Mouse (Mus musculus) heart, postnatal 0 days (tissue): Measurements from ENCODE around the gene Rnase2b. TPM values are rescaled to one million over a fixed set of nuclear protein-coding genes. Genes with fewer than 3 reads are reported as not detected.
"Not testable (repeated sequence)": the region's sequence is repeated elsewhere in the genome, so short reads cannot be mapped to it uniquely, and the experiment has no call there.

ENCODE experiments used
- ATAC-seq: fragments of 200-750 bp; cut with Nextera tagmentation; 2 replicates; pipeline ENCODE4 v1.8.0; 2017; ENCODE audit warnings: low read depth, moderate number of reproducible peaks, moderate library complexity; ENCODE audit not compliant: insufficient read depth
- DNase-seq: peaks from one replicate; pipeline ENCODE4 v3.0.0-alpha.2; 2016; ENCODE audit warnings: low spot score
- H3K27ac ChIP-seq: fragments of 300-500 bp; sonication (generic); 2 replicates; pipeline ENCODE4 v1.5.1; 2014; ENCODE audit warnings: low read depth, mild to moderate bottlenecking
- H3K27me3 ChIP-seq: fragments of 300-500 bp; sonication (generic); 2 replicates; pipeline ENCODE4 v1.6.1; 2014; ENCODE audit warnings: low read length, mixed read lengths; ENCODE audit not compliant: control insufficient read depth, insufficient read depth
- H3K36me3 ChIP-seq: fragments of 300-500 bp; sonication (generic); replicated peaks from 2 replicates; pipeline ENCODE4 v1.6.1; 2014; ENCODE audit warnings: low read length, mixed read lengths; ENCODE audit not compliant: control insufficient read depth, insufficient read depth
- H3K4me1 ChIP-seq: fragments of 300-500 bp; sonication (generic); 2 replicates; pipeline ENCODE4 v1.6.1; 2014; ENCODE audit warnings: antibody characterized with exemption; ENCODE audit not compliant: control insufficient read depth, insufficient read depth
- H3K4me2 ChIP-seq: fragments of 300-500 bp; sonication (generic); 2 replicates; pipeline ENCODE4 v1.6.1; 2014; ENCODE audit warnings: low read depth, mild to moderate bottlenecking, low read length, moderate library complexity
- H3K4me3 ChIP-seq: fragments of 300-500 bp; sonication (generic); 2 replicates; pipeline ENCODE4 v1.5.1; 2014; ENCODE audit warnings: low read depth, low read length
- H3K9ac ChIP-seq: fragments of 300-500 bp; sonication (generic); replicated peaks from 2 replicates; pipeline ENCODE4 v1.6.1; 2014; ENCODE audit warnings: low read depth, low read length, mixed read lengths
- H3K9me3 ChIP-seq: fragments of 300-500 bp; sonication (generic); replicated peaks from 2 replicates; pipeline ENCODE4 v1.6.1; 2016; ENCODE audit warnings: low read length; ENCODE audit not compliant: control insufficient read depth
- CTCF ChIP-seq: IDR thresholded peaks from 2 replicates; pipeline ENCODE4 v1.5.1; 2016; ENCODE audit warnings: antibody characterized with exemption, control low read depth, low read depth
- EP300 ChIP-seq: IDR thresholded peaks from 2 replicates; pipeline ENCODE4 v1.6.1; 2016; ENCODE audit warnings: antibody characterized with exemption, low read depth
- WGBS: fragments of 180-500 bp; shearing (Covaris S2); extraction: QIAGEN DNeasy Blood & Tissue Kit; methylation state at CpG from one replicate; pipeline ENCODE4 v1.1.7; 2014; 5-methylcytosine and 5-hydroxymethylcytosine counted together
- polyA plus RNA-seq: library from polyadenylated mRNA; unstranded; fragments of >200 nt; fragmentation: Nextera tagmentation; extraction: Ambion mirVana; gene quantifications from 2 replicates; pipeline ENCODE4 v1.2.1, GENCODE M21; 2015
- total RNA-seq: library from RNA; depleted of rRNA; stranded (reverse); fragments of >200 nt; gene quantifications from 2 replicates; pipeline ENCODE4 v1.2.3, GENCODE M21; 2014; ENCODE audit warnings: low replicate concordance

Gene Rnase2b
- total and polyA plus RNA-seq, 2 experiments from 2014 or later = not detected

- no peak overlapping the region for H3K4me3 ChIP-seq
- no peak overlapping the region for H3K9ac ChIP-seq
- no peak overlapping the region for H3K4me2 ChIP-seq
- TF ChIP-seq CTCF (no peak), EP300 (no peak)
- H3K36me3 ChIP-seq = no peaks in the 10 kb centered on the region
- H3K9me3 ChIP-seq = no peaks in the 10 kb centered on the region
- ATAC-seq (no peak), DNase-seq (no peak)
- no peaks in the 10 kb centered on the region for H3K4me1 ChIP-seq
- no peaks in the 10 kb centered on the region for H3K27me3 ChIP-seq
- no peak overlapping the region for H3K27ac ChIP-seq
Measured at GRCm38 (mm10) chr14:51166068-51166467, 4.0 kb downstream of the Rnase2b start.

DNA sequence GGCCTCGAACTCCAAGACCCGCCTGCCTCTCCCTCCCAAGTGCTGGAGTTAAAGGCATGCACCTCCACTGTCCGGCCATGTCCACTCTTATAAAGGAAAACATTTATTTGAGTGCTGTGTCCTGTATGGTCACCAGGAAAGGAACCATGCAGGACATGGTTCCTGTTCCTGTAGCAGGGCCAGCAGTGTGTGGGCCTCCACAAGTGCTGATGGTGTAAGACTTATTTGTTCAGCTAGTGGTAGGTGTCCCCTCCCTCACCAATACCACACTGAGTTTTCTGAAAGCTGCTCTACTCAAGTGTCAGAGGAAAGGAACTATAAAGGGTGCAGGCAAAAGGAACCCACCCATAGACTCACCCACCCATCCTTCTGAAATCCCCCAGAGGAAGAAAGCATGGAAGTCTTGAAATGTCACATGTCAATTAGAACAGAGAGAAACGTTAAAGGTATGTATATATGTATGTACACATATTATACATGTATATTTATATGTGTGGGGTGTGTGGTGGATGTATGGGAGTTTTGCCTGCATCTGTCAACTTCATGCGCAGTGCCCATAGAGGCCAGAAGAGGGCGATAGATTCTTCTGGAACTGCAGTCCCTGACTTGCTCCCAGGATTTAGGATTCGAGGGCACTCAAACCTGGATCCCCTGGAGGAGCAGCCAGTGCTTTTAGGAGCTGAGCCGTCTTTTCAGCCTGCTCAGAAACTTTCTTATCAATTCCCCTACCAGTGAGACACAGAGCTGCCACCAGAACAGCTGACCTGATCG is 10.2 kb downstream of the Rnase2b start:
- 0 out of 2 replicates have a peak overlapping the region, but pooled peaks have one; percentile 21 for H3K4me2 ChIP-seq
- peak; percentile 22; the same call in 1 of the 2 replicates for ATAC-seq
- not testable (repeated sequence) for H3K36me3 ChIP-seq, H3K9me3 ChIP-seq, H3K4me3 ChIP-seq, H3K27me3 ChIP-seq, H3K4me1 ChIP-seq, H3K9ac ChIP-seq, H3K27ac ChIP-seq
- peak; percentile 22 for DNase-seq
- peak; percentile 70 for TF ChIP-seq CTCF
- 29% methylated on average over 9 of the region's 9 CpGs for WGBS

- H3K27me3 ChIP-seq, H3K27ac ChIP-seq, H3K36me3 ChIP-seq, H3K4me3 ChIP-seq, H3K4me2 ChIP-seq, H3K4me1 ChIP-seq, ATAC-seq, DNase-seq, H3K9me3 ChIP-seq, H3K9ac ChIP-seq: not testable (repeated sequence)
- 57% methylated on average over 4 of the region's 4 CpGs for WGBS
Measured at GRCm38 (mm10) chr14:51172947-51173346, 10.9 kb downstream of the Rnase2b start.

DNA sequence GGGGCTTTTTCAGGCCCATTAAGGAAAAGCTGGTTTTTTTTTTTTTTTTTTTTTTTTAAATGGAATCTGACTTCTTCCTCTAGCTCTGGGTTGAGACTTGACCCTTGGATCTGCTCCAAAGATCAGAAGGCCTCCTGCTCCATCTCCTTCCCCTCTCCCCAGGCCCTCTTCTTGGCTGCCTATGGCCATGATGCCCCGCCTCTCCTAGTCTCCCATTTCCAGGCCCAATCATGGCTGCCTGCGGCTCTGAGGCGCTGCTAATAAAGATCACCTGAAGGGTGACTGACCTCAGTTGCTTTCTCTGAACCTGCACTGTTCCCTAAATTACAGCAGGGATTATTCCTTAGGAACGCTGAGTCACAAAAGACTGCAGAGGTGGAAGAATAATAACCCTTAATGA is 11.8 kb downstream of the Rnase2b start:
- Histone ChIP-seq H3K36me3 (no peaks in the 10 kb centered on the region), H3K27ac (no peak overlapping the region), H3K9me3 (no peaks in the 10 kb centered on the region), H3K4me1 (no peaks in the 10 kb centered on the region), H3K9ac (no peak overlapping the region), H3K27me3 (no peaks in the 10 kb centered on the region), H3K4me2 (no peak overlapping the region), H3K4me3 (no peak overlapping the region)
- WGBS = 74% methylated on average over 4 of the region's 4 CpGs
- DNase-seq (no peak), ATAC-seq (no peak)
- TF ChIP-seq CTCF (no peak), EP300 (no peak)

GRCm38 (mm10) chr14:51181051-51181450 is 19.0 kb downstream of the Rnase2b start:
- not testable (repeated sequence) for H3K9me3 ChIP-seq, DNase-seq, H3K4me3 ChIP-seq, H3K4me2 ChIP-seq, H3K9ac ChIP-seq, ATAC-seq, H3K27me3 ChIP-seq, H3K4me1 ChIP-seq, H3K36me3 ChIP-seq, H3K27ac ChIP-seq
- WGBS = 71% methylated on average over 2 of the region's 2 CpGs

DNA sequence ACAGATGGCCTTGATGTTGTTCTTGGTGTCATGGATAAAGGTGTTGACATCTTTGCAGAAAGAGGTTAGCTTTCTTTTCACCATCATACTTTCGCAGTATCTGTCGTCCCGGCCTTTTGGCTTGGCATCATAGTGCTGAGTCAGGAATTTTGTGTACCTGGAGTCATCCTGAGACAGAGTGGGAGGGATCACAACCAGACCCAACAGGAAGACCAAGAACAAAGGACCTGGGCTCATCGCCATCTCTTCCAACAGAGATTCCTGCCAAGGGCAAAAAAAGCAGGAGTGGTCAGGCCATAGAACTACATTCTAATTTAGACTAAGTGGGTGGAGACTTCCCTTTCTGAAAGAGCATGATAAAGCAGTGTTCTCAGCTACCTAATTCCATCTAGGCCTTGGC is 33.6 kb downstream of the Rnase2b start:
- H3K27ac ChIP-seq = no peak overlapping the region
- DNase-seq = peak; percentile 15
- peak; percentile 39; the same call in 1 of the 2 replicates for ATAC-seq
- no peak overlapping the region for H3K4me2 ChIP-seq
- no peak overlapping the region for H3K9ac ChIP-seq
- H3K27me3 ChIP-seq = no peaks in the 10 kb centered on the region
- 76% methylated on average over 4 of the region's 4 CpGs for WGBS
- no peaks in the 10 kb centered on the region for H3K36me3 ChIP-seq
- no peak for TF ChIP-seq EP300
- TF ChIP-seq CTCF = no peak
- no peaks in the 10 kb centered on the region for H3K9me3 ChIP-seq
- no peak overlapping the region for H3K4me3 ChIP-seq
- no peaks in the 10 kb centered on the region; the same call in 1 of the 2 replicates for H3K4me1 ChIP-seq
